Mouse (Mus musculus) right cerebral cortex, postnatal 10 days (tissue): ENCODE measurements around the gene Spock1.

ENCODE experiments used
- DNase-seq, 2 experiments: peaks; one replicate each; pipeline ENCODE4 v3.0.0; 2021; ENCODE audit warnings: low spot score in 2 of 2

Gene Spock1

DNA sequence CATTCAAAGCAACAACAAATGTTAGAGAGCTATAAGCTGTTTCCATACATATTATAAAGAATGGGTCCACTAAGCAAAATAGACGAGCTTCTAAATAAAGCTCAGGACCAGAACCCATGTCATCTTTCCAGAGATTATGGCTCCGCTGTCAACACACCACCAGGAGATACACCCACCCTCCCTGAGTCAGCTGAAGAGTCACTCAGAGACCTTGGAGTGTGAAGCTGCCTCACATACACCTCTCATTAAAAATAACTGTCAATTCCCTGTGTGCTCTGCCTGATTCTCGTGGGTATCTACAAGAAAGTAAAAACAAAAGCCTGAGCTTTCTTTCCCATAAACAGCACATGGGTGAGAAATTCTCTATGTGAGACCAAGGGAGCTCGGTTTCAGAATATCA lies 43.1 kb downstream of the Spock1 start:
- peak in 1 of 2 experiments; percentile 13 for DNase-seq

DNA sequence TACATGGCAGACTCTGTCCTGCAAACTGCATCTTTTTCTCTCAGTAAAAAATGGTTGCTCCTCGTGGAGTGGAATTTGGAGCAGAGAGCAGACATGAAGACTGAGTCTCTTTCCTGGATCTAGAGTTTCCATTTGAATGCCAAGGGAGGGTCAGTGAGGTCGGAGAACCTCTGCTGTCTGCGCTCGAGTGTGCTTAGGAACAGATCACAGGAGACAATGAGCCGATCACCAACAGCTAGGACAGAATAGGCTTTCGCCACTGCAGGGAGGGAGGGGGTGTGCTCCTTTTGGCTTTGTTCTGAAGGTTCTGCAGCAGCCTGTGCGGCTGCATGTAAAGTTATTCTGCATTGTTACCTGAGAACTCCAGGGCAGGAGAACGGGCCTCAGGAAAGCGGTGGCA lies 49.6 kb downstream of the Spock1 start:
- DNase-seq = no peak

- DNase-seq = peak in 1 of 2 experiments; percentile 20
These were observed 51.1 kb downstream of the Spock1 start for GRCm38 (mm10) chr13:57857016-57857415.

DNA sequence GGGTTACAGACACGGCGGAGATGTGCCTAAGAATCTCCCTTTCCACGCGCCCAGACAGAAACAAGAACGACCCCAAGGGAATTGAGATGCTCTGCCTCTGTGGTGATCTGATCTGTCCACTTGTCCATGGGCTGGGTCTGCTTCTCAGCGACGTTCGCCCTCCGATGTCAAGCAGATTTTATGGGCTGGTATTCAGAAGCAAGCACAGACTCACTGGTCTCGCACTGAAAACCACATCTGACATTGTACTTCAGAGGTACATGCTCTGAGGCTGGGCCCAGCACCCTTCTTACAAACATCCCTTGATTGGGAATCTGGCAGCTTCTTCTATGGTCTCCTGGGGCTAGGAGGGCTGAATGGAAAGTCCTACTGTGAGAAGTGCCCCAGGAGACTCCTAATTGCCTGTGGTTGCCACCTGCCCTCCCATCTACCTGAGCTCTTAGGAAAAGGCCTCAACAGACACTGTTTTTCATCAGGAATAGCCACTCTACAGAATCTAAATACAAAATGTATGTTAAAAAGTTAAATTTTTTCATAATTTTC lies 51.8 kb downstream of the Spock1 start:
- peak in 1 of 2 experiments; percentile 14 for DNase-seq

- peak in 1 of 2 experiments; percentile 17 for DNase-seq
These were observed 52.4 kb downstream of the Spock1 start for GRCm38 (mm10) chr13:57855766-57856165.

DNA sequence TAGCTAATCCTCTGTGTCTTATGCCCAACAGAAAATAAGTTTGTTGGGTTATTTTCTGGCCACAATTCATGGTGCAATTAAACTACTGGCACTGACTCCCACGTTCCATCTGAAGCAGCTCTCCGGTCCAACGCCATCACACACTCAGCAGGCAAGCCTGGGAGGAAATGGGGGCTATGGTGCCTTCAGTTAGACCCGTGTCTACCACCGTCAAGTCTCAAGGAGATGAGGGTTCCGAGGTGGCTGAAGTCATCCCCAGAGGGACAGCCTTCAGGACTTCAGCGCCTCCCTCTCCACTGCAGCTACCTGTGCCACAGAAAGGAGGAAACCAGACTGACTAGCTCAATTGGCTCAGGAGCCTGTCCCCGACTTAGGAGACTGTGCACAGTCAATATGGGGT lies 53.7 kb downstream of the Spock1 start:
- peak in 1 of 2 experiments; percentile 34 for DNase-seq

DNA sequence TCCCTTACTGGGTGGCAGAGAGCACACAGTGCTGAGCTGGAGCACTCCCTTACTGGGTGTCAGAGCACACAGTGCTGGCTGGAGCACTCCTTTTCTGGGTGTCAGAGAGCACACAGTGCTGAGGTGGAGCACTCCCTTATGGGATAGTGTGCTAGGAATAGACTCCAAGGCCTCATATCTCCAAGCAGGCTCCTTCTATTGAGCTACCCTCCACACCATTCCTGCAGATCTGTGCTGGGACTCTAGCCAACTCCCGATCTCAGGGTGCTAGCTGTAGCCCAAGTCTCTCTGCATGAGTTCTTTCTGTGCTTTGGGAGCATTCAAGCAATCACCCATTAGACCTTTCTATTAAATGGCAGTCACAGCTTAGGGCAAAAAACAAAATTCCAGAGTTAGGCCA lies 54.5 kb downstream of the Spock1 start:
- DNase-seq = peak in 1 of 2 experiments; percentile 25

DNA sequence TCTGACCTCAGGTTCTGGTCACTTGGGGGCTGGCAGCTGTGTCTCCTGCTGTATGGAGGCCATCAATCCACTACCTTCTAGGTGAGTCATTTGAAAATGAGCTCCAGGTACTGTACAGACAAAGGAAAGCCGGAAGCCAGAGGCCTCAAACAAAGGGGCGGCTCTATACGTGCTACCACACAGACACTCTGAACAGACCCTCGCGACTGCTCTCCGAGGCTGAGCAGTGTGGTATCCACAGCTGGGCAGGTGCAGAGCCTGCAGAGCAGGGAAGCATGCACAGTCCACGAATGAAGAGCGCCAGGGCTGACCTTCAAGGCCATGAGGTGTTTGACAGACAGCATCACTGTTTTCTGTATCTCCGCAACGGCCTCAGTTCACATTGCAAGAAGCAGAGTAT lies 55.0 kb downstream of the Spock1 start:
- DNase-seq = peak in 1 of 2 experiments; percentile 19

GRCm38 (mm10) chr13:57848931-57849330 lies 59.2 kb downstream of the Spock1 start:
- DNase-seq = no peak

GRCm38 (mm10) chr13:57847101-57847500 lies 61.0 kb downstream of the Spock1 start:
- DNase-seq = peak in 1 of 2 experiments; percentile 30

- peak; percentile 53 to 67 for DNase-seq
These were observed 61.7 kb downstream of the Spock1 start for GRCm38 (mm10) chr13:57846468-57846867.

GRCm38 (mm10) chr13:57841141-57841848 lies 66.8 kb downstream of the Spock1 start:
- DNase-seq = peak in 1 of 2 experiments; percentile 21

DNA sequence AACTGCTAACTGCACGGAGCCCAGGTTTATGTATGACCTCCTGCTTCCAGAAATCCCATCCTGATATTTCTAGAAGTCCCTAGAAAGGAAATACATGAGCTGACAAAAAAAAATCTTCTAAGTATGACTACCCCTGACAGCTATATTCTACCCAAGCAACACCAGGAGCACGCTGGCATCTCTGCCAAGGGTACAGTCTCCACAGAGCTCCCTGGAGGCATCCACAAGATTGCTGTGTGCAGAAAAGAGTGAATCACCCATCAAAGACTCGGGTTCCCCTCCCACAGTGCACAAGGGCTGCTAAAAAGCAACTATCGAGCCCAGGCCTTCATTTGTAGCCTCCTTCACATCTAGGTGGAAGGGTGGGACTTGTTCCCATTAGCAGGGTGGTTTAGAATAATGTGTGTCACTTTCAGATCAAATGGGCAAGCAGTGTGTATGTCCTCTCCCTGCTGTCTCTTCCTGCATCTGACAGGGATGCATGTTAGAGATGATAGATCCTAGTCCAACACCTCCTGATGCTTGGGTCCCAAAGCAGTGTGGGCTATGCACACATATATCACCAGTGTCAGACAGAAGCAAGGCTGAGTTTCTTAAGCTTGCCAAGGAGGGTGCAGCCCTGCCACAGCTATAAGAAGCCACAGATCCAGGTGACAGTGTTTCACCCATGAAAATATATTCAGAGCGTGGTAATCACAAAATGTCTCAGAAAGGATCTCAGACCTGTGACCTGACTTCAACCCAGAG lies 70.3 kb downstream of the Spock1 start:
- peak; percentile 61 to 69 for DNase-seq

GRCm38 (mm10) chr13:57831374-57832163 lies 76.6 kb downstream of the Spock1 start:
- no peak for DNase-seq

GRCm38 (mm10) chr13:57830896-57831295 lies 77.2 kb downstream of the Spock1 start:
- DNase-seq = no peak

GRCm38 (mm10) chr13:57830091-57830490 lies 78.0 kb downstream of the Spock1 start:
- no peak for DNase-seq

- no peak for DNase-seq
These were observed 91.9 kb downstream of the Spock1 start for GRCm38 (mm10) chr13:57816276-57816675.

DNA sequence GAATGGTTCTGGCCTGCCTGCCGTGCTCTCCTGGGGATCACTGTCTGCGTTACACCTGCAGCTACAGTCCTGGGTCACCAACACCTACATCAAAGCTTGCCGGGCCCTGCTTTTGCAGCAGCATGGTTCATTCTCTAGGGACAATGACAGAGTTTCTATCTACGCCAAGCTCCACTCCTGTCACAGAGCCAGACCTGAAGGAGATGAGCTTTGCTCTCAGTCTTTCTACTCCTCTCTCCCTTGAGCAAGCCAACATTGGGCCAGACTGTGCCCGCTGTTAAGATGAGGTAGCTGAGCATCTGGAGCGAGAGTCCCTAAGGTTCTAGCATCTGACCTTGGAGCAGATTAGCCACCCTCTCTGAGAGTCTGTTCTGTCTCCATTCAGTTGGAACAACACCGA lies 95.5 kb downstream of the Spock1 start:
- DNase-seq = no peak

- DNase-seq = no peak
These were observed 96.9 kb downstream of the Spock1 start for GRCm38 (mm10) chr13:57811253-57811652.

DNA sequence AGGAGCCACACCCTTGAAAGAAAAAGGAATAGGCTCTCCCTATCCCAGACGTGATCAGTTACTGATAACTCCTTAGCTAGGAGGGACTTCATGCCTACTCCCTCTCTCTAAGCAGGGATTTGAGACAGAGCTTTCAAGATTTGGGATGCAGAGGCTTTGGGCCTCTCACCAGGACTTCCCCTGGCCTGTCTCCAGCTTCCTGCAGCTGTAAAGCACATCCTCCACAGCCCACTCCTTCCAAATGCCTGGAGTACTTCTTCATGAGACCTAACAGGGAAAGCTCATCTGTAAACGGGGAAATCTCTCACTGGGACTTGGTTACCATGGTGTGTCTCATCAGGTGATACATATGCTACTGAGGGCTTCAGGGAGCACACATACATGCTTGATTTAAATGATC lies 97.3 kb downstream of the Spock1 start:
- DNase-seq = no peak

DNA sequence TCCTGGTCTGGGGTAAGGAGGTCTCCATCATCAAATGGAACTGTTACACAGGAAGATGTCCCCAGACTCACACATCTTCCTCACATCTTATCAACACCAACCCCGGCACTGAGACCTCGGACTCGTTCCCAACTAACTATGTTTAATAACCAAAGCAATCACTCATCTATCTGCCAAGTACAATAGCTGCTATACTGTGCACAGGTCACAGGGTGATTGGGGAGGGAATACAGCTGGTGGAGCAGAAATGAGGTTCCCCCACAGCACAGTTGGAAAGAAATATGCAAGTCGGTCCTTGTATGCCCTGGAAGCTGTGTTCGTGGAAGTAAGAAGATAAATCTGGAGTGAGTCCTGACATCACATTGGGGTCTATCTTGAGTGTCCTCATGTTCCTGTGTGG lies 98.0 kb downstream of the Spock1 start:
- DNase-seq = no peak

- DNase-seq = no peak
These were observed 98.5 kb downstream of the Spock1 start for GRCm38 (mm10) chr13:57809603-57810002.
